Mouse (Mus musculus) intestine, embryonic 14.5 days (tissue): ENCODE data around the gene Cdh16. TPM values are rescaled to one million over a fixed set of nuclear protein-coding genes. Genes with fewer than 3 reads are reported as not detected.

Experiments
- ATAC-seq: fragments of 200-750 bp; cut with Nextera tagmentation; replicated peaks from 2 replicates; pipeline ENCODE4 v1.8.0; 2017; ENCODE audit warnings: low read depth, moderate number of reproducible peaks, moderate TSS enrichment, moderate library complexity; ENCODE audit not compliant: low FRiP score, low TSS enrichment
- DNase-seq: peaks from one replicate; pipeline ENCODE4 v3.0.0-alpha.2; 2018; ENCODE audit warnings: low spot score
- H3K27ac ChIP-seq: fragments of 300-500 bp; sonication (generic); 2 replicates; pipeline ENCODE4 v1.5.1; 2014; ENCODE audit warnings: low read depth, mild to moderate bottlenecking, control low read depth
- H3K27me3 ChIP-seq: fragments of 300-500 bp; sonication (generic); replicated peaks from 2 replicates; pipeline ENCODE4 v1.6.1; 2014; ENCODE audit warnings: low read length, control low read depth; ENCODE audit not compliant: control insufficient read depth, insufficient read depth
- H3K36me3 ChIP-seq: fragments of 300-500 bp; sonication (generic); 2 replicates; pipeline ENCODE4 v1.6.1; 2014; ENCODE audit warnings: low read length, control low read depth; ENCODE audit not compliant: control insufficient read depth, insufficient read depth
- H3K4me1 ChIP-seq: fragments of 300-500 bp; sonication (generic); replicated peaks from 2 replicates; pipeline ENCODE4 v1.6.1; 2014; ENCODE audit warnings: low read length, control low read depth, mixed read lengths; ENCODE audit not compliant: control insufficient read depth, insufficient read depth
- H3K4me2 ChIP-seq: fragments of 300-500 bp; sonication (generic); 2 replicates; pipeline ENCODE4 v1.6.1; 2014; ENCODE audit warnings: low read length
- H3K4me3 ChIP-seq: fragments of 300-500 bp; sonication (generic); 2 replicates; pipeline ENCODE4 v1.5.1; 2014; ENCODE audit warnings: low read depth, low read length, control low read depth, mixed read lengths
- H3K9ac ChIP-seq: fragments of 300-500 bp; sonication (generic); 2 replicates; pipeline ENCODE4 v1.6.1; 2014; ENCODE audit warnings: mild to moderate bottlenecking, low read length
- H3K9me3 ChIP-seq: fragments of 300-500 bp; sonication (generic); 2 replicates; pipeline ENCODE4 v1.6.1; 2016; ENCODE audit warnings: low read length, control low read depth; ENCODE audit not compliant: control insufficient read depth
- WGBS: fragments of 180-500 bp; shearing (Covaris S2); extraction: QIAGEN DNeasy Blood & Tissue Kit; methylation state at CpG from one replicate; pipeline ENCODE4 v1.1.7; 2014; 5-methylcytosine and 5-hydroxymethylcytosine counted together
- polyA plus RNA-seq: library from polyadenylated mRNA; unstranded; fragments of >200 nt; fragmentation: Nextera tagmentation; extraction: Ambion mirVana; gene quantifications from 2 replicates; pipeline ENCODE4 v1.2.1, GENCODE M21; 2014

Gene Cdh16
- polyA plus RNA-seq, 1 experiment from 2014 or later = 0.42 TPM

DNA sequence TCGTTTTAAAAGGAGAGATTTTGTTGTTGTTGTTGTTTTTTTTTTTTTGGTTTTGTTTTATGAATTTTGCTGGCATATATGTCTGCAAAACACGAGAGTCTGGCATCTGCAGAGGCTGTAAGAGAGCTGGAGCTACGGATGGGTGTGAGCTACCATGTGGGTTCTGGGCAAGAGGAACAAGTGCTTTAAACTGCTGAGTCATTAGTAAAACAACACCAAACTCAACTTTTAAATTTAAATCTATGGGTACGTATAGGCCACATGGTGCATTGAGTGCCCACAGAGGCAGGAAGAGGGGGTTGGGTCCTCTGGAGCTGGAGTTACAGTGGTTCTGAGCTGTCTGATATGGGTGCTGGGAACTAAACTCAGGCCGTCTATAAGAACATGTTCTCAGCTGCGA is 13.8 kb upstream of the Cdh16 start:
- WGBS = 92% methylated on average over 6 of the region's 6 CpGs
- no peak overlapping the region for H3K4me3 ChIP-seq
- peaks cover 32% of the 10 kb centered on the region for H3K36me3 ChIP-seq
- H3K4me2 ChIP-seq = no peak overlapping the region
- H3K4me1 ChIP-seq = peaks cover 15% of the 10 kb centered on the region
- H3K9me3 ChIP-seq = no peaks in the 10 kb centered on the region
- DNase-seq (no peak), ATAC-seq (no peak)
- H3K27ac ChIP-seq = no peak overlapping the region
- no peak overlapping the region for H3K9ac ChIP-seq
- H3K27me3 ChIP-seq = no peaks in the 10 kb centered on the region

DNA sequence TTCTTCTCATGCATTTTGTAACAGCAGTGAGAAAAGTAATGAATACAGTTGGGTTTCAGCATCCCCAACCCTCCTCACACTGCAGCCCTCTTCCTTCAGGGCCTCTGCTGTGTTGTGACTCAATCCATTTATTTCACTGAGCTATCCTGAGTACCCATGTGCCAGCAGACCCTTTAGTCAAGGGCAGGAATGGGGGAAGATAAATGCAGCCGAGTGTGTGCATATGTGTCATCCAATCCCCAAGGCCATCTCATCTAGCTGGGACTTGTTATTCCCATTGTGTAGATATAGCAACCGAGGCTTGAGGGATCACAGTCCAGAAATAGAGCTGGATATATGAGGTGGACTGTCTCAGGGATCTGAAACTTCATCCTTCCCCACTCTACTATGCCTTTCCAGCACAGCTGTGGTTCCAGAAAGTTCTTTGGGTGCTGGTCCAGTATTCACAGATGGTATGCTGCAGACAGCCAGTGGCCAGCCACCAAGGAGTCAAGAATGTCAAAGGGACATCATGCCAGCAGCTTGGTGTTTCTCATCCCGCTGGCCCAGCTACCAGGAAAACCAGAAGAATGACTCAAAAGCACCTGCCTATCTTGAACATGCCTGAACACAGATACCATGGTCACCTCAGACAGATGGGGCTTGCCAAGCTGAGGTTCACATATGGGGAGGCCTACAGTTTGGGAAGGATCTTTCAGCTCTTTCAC is 11.0 kb upstream of the Cdh16 start:
- H3K27me3 ChIP-seq = peaks cover 11% of the 10 kb centered on the region; the same call in 1 of the 2 replicates
- H3K4me2 ChIP-seq = no peak overlapping the region
- no peaks in the 10 kb centered on the region for H3K9me3 ChIP-seq
- no peak overlapping the region for H3K27ac ChIP-seq
- no peak for DNase-seq
- no peak for ATAC-seq
- H3K4me1 ChIP-seq = peaks cover 14% of the 10 kb centered on the region
- no peak overlapping the region for H3K9ac ChIP-seq
- H3K36me3 ChIP-seq = peaks cover 32% of the 10 kb centered on the region
- WGBS = 90% methylated on average over 3 of the region's 3 CpGs
- no peak overlapping the region for H3K4me3 ChIP-seq

DNA sequence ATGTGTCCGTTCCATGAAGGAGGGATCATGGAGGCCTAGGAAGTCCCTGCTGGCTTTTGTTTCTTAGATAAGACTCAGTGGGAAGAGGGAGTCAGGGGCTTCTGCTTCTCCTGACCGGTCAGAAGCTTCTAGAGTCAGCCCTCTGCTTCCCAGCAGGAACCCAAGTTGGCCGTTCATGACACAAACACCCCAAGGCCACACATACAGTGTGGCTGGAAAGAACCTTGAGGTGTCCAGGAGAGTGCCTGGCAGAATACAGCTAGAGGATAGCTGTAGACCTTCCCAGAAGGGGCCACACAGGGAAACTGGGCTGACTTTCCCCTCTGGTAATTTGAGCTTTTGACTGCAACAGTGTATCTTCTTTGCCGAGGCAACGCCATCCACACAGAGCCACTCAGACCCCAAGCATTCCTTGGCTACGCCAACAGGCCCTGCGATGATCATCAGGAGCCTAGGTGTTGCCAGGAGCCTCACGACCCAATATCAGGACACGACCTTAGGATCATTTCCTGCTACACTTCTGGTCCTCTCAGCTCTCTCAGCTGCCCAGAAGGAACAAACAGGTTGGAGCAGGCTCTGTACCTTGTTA is 9.1 kb upstream of the Cdh16 start:
- H3K9ac ChIP-seq = no peak overlapping the region
- no peak for ATAC-seq
- 52% methylated on average over 9 of the region's 9 CpGs for WGBS

GRCm38 (mm10) chr8:104632486-104632885 is 8.3 kb upstream of the Cdh16 start:
- DNase-seq (no peak), ATAC-seq (no peak)
- no peaks in the 10 kb centered on the region for H3K9me3 ChIP-seq
- H3K4me2 ChIP-seq = no peak overlapping the region
- 0 out of 2 replicates have a peak, but pooled peaks cover 7% of the 10 kb centered on the region for H3K36me3 ChIP-seq
- WGBS = 61% methylated on average over 6 of the region's 6 CpGs
- no peak overlapping the region for H3K4me3 ChIP-seq
- no peak overlapping the region for H3K27ac ChIP-seq
- peaks cover 19% of the 10 kb centered on the region; the same call in 1 of the 2 replicates for H3K27me3 ChIP-seq
- no peak overlapping the region for H3K9ac ChIP-seq
- H3K4me1 ChIP-seq = peaks cover 12% of the 10 kb centered on the region

More for the DNA sequence above, 9.1 kb upstream of the Cdh16 start:
- Histone ChIP-seq H3K4me1 (peaks cover 12% of the 10 kb centered on the region), H3K36me3 (peaks cover 15% of the 10 kb centered on the region; the same call in 1 of the 2 replicates), H3K4me2 (no peak overlapping the region), H3K27ac (no peak overlapping the region), H3K27me3 (peaks cover 19% of the 10 kb centered on the region; the same call in 1 of the 2 replicates), H3K9me3 (no peaks in the 10 kb centered on the region), H3K4me3 (no peak overlapping the region)
- DNase-seq = no peak

DNA sequence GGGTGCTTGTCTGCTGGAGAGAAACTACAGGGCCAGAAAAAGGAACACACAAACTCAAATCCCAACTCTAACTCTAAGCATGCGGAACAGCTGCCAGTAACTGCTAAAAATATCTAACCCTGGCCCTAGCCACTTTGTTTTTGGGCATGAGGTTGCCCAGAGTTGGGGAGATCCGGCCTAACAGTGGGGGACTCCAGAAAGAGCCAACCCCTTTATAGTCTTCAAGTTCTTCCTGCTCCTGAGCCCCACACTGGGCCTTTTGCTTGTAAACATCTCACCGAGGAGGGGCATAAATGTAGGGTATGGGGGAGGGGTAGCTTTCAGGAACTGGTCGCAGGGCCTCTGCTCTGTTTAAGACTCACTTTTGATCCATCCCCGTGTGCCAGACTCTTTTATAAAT is 7.8 kb upstream of the Cdh16 start:
- WGBS = 35% methylated on average over 5 of the region's 5 CpGs
- H3K27me3 ChIP-seq = peaks cover 19% of the 10 kb centered on the region; the same call in 1 of the 2 replicates
- ATAC-seq = no peak
- H3K4me3 ChIP-seq = no peak overlapping the region
- H3K36me3 ChIP-seq = 0 out of 2 replicates have a peak, but pooled peaks cover 5% of the 10 kb centered on the region
- no peak for DNase-seq
- H3K9ac ChIP-seq = no peak overlapping the region
- peak overlapping the region; percentile 61 for H3K4me2 ChIP-seq
- H3K4me1 ChIP-seq = peaks cover 12% of the 10 kb centered on the region
- no peak overlapping the region for H3K27ac ChIP-seq
- H3K9me3 ChIP-seq = no peaks in the 10 kb centered on the region

- Histone ChIP-seq H3K9me3 (no peaks in the 10 kb centered on the region), H3K4me2 (peak within 1 kb of the TSS; percentile 61)
- WGBS = under 1% methylated on average over 28 of the region's 28 CpGs
Observed at GRCm38 (mm10) chr8:104630981-104631663, 6.9 kb upstream of the Cdh16 start, which contains the start of gene Rrad. Rrad (minus strand) TSS chr8:104631327.

GRCm38 (mm10) chr8:104630574-104630973 is 6.4 kb upstream of the Cdh16 start:
- H3K4me3 ChIP-seq = peak overlapping the region; percentile 23
- DNase-seq (no peak), ATAC-seq (0 out of 2 replicates have a peak, but pooled peaks have one; percentile 24)
- H3K9ac ChIP-seq = peak overlapping the region; percentile 11; the same call in 1 of the 2 replicates
- H3K4me1 ChIP-seq = peaks cover 12% of the 10 kb centered on the region
- peaks cover 19% of the 10 kb centered on the region; the same call in 1 of the 2 replicates for H3K27me3 ChIP-seq
- H3K27ac ChIP-seq = no peak overlapping the region
- WGBS = under 1% methylated on average over 36 of the region's 36 CpGs
- 0 out of 2 replicates have a peak, but pooled peaks cover 5% of the 10 kb centered on the region for H3K36me3 ChIP-seq
- peak overlapping the region; percentile 61 for H3K4me2 ChIP-seq
- H3K9me3 ChIP-seq = no peaks in the 10 kb centered on the region

More at GRCm38 (mm10) chr8:104630981-104631663, 6.9 kb upstream of the Cdh16 start, which contains the start of gene Rrad:
- H3K9ac ChIP-seq = peak within 1 kb of the TSS; percentile 29
- 0 out of 2 replicates have a peak, but pooled peaks cover 5% of the 10 kb centered on the region for H3K36me3 ChIP-seq
- H3K4me3 ChIP-seq = peak within 1 kb of the TSS; percentile 23
- DNase-seq (peak; percentile 78), ATAC-seq (peak; percentile 70)
- H3K27ac ChIP-seq = no peak within 1 kb of the TSS
- peaks cover 12% of the 10 kb centered on the region for H3K4me1 ChIP-seq
- H3K27me3 ChIP-seq = peaks cover 19% of the 10 kb centered on the region; the same call in 1 of the 2 replicates

- H3K9ac ChIP-seq = no peak overlapping the region
- H3K9me3 ChIP-seq = no peaks in the 10 kb centered on the region
- WGBS = 34% methylated on average over 8 of the region's 8 CpGs
- H3K27ac ChIP-seq = no peak overlapping the region
- DNase-seq (no peak), ATAC-seq (no peak)
- H3K4me1 ChIP-seq = peaks cover 12% of the 10 kb centered on the region
- H3K36me3 ChIP-seq = 0 out of 2 replicates have a peak, but pooled peaks cover under 1% of the 10 kb centered on the region
- no peak overlapping the region for H3K4me3 ChIP-seq
- H3K4me2 ChIP-seq = peak overlapping the region; percentile 61
- H3K27me3 ChIP-seq = peaks cover 19% of the 10 kb centered on the region; the same call in 1 of the 2 replicates
Observed at GRCm38 (mm10) chr8:104630111-104630479, 5.9 kb upstream of the Cdh16 start.
